Mouse (Mus musculus): ENCODE results near the gene Vmn1r59. TPM values are rescaled to one million over a fixed set of nuclear protein-coding genes. Genes with fewer than 3 reads are reported as not detected.
"Not testable (repeated sequence)": the region's sequence is repeated elsewhere in the genome, so short reads cannot be mapped to it uniquely, and the experiment has no call there.

Gene Vmn1r59
- not detected in 2 replicates for total RNA-seq (2021)
- long read RNA-seq, experiment 1: 0 reads
- long read RNA-seq, experiment 2: 0 reads

GRCm38 (mm10) chr7:5456674-5457073 is at the start of gene Vmn1r59:
Gene Vmn1r59 (minus strand): TSS chr7:5456774.
- DNase-seq: no peak

GRCm38 (mm10) chr7:5493856-5494255 is 37.3 kb upstream of the Vmn1r59 start, which contains the start of gene Vmn2r28:
Gene Vmn2r28 (minus strand): TSS chr7:5493956.
- not testable (repeated sequence) for DNase-seq

- not testable (repeated sequence) for DNase-seq
Measured at GRCm38 (mm10) chr7:5454011-5454410, 2.6 kb downstream of the Vmn1r59 start.

GRCm38 (mm10) chr7:5448627-5449026 is 7.9 kb downstream of the Vmn1r59 start:
- no peak for DNase-seq

- DNase-seq: not testable (repeated sequence)
Measured at GRCm38 (mm10) chr7:5413296-5413695, 43.3 kb downstream of the Vmn1r59 start, which contains the start of gene Vmn1r58. Gene Vmn1r58 (minus strand): TSS chr7:5413396.

- DNase-seq: no peak
Measured at GRCm38 (mm10) chr7:5406201-5406600, 50.4 kb downstream of the Vmn1r59 start.

Other genes starting within 250 kb of the Vmn1r59 start
- gene Vmn1r57, start 238.3 kb downstream of the Vmn1r59 start, total RNA-seq (2021): not detected in 2 replicates
- gene Gm5065, start 106.2 kb downstream of the Vmn1r59 start, total RNA-seq (2021): not detected in 2 replicates
- not detected in 2 replicates for gene Nlrp2, start 105.7 kb downstream of the Vmn1r59 start, total RNA-seq (2021)
- gene Vmn1r58, start 43.4 kb downstream of the Vmn1r59 start, total RNA-seq (2021): not detected in 2 replicates
- gene Vmn2r28, start 37.2 kb upstream of the Vmn1r59 start, total RNA-seq (2021): not detected in 2 replicates
- not detected in 2 replicates for gene Vmn1r60, start 90.5 kb upstream of the Vmn1r59 start, total RNA-seq (2021)
- not detected in 2 replicates for gene Vmn1r61, start 156.5 kb upstream of the Vmn1r59 start, total RNA-seq (2021)
- gene Vmn1r62, start 216.9 kb upstream of the Vmn1r59 start, total RNA-seq (2021): not detected in 2 replicates

Data from adrenal gland, postnatal 14 days (tissue).